Mouse (Mus musculus) liver, adult 2 months (tissue): ENCODE data around the gene Ccdc57.

Source experiments
- CTCF ChIP-seq: fragments of 200-500 bp; IDR thresholded peaks from 2 replicates; pipeline ENCODE4 v1.5.1; 2011; ENCODE audit warnings: low read depth, low read length, control low read depth
- POLR2A ChIP-seq: fragments of 200-500 bp; IDR thresholded peaks from 2 replicates; pipeline ENCODE4 v1.6.1; 2011; ENCODE audit warnings: low read length, control low read depth; ENCODE audit not compliant: insufficient read depth; ENCODE audit errors: extremely low read depth

DNA sequence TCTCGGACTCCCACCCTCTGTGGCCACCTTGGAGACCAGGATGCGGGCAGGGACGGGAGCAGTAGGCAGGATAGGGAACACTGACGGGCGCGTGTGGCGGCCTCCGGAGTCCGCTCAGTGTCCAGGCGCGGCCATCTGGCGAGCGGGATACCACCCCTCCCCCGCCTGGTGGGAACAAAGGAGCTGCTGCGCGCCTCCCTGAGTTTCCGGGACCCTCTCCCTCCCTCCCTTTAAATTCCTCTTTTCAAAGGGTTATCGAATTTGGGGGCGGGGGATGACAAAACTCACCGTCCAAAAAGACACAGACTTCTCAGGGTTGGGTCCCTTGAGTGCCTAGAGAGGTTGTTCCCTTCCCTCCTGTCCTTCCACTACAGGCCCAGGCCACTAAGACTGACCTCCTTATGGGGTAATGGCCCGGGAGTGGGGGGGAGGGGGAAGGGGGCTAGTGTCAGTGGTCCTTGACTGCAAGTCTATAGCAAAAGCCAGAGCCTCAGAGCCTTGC is 107.8 kb downstream of the Ccdc57 start:
- TF ChIP-seq POLR2A (no peak), CTCF (no peak)
